Mouse (Mus musculus) liver, embryonic 14.5 days (tissue): ENCODE measurements at regions not wholly inside any gene's neighbourhood (a gene's known extent, or its start where the extent isn't known, plus 50 kb on each side); places are given as distances from the start of the nearest gene placed in this dataset.

Experiments
- CTCF ChIP-seq: IDR thresholded peaks from 2 replicates; pipeline ENCODE4 v1.5.1; 2016; ENCODE audit warnings: antibody characterized with exemption, low read depth, control low read depth
- EP300 ChIP-seq: IDR thresholded peaks from 2 replicates; pipeline ENCODE4 v1.6.1; 2016; ENCODE audit warnings: antibody characterized with exemption, low read depth

- no peak for TF ChIP-seq EP300
- TF ChIP-seq CTCF, result no peak
Observed at GRCm38 (mm10) chr12:70541432-70541831, 88.5 kb downstream of the Tmx1 start.
